Comparison of ENCODE assay signal across 21 mouse cellular contexts in genomic region chr5:148768346-148768745, GRCm38 (mm10).
DNase-seq lines count a peak whose midpoint lies in the region; ATAC-seq and TF ChIP-seq lines count a peak whose summit lies in the region.
"Had no signal": no experiment of that assay in that cellular context is flagged by ENCODE, and none has a peak within 500 bp of the region (broad histone marks: within the 10 kb centered on the region; RNA-seq: fewer than 3 reads in every experiment).

No protein-coding gene starts in this region.

- no peaks in the 10 kb centered on the region for H3K27me3 ChIP-seq in hindbrain, embryonic 10.5 days (ENCODE audit: insufficient read depth, poor library complexity, severe bottlenecking)
- no peaks in the 10 kb centered on the region for H3K27me3 ChIP-seq in hindbrain, embryonic 12.5 days
- no peaks in the 10 kb centered on the region for H3K27me3 ChIP-seq in kidney, postnatal 0 days (ENCODE audit: insufficient read depth, low read length)
- no peaks in the 10 kb centered on the region for H3K27me3 ChIP-seq in kidney, embryonic 14.5 days (ENCODE audit: control insufficient read depth, insufficient read depth, low read length)
- no peaks in the 10 kb centered on the region for H3K27me3 ChIP-seq in testis, adult 2 months (ENCODE audit: control insufficient read depth, insufficient read depth, low read length)
- H3K27me3 ChIP-seq: forebrain, embryonic 13.5 days; hindbrain, embryonic 15.5 days had no signal

- no peak for ATAC-seq in hindbrain, embryonic 12.5 days (ENCODE audit: low FRiP score)
- ATAC-seq in kidney, postnatal 0 days (replicated peaks; ENCODE audit: low FRiP score, low read depth), result no peak; the same call in 1 of the 2 replicates
- no peak for ATAC-seq in kidney, embryonic 14.5 days (ENCODE audit: low FRiP score, low TSS enrichment)
- ATAC-seq: CD4-positive, CD25-positive, alpha-beta regulatory T cell, adult 4 months; forebrain, embryonic 13.5 days; forebrain, embryonic 16.5 days had no signal

- 0 out of 2 replicates have a peak overlapping the region, but pooled peaks have one; percentile 16 for H3K27ac ChIP-seq in hindbrain, embryonic 10.5 days
- H3K27ac ChIP-seq in hindbrain, embryonic 12.5 days, result no peak overlapping the region
- no peak overlapping the region for H3K27ac ChIP-seq in kidney, postnatal 0 days
- no peak overlapping the region for H3K27ac ChIP-seq in kidney, embryonic 14.5 days (ENCODE audit: low read depth, low read length)
- H3K27ac ChIP-seq in testis, adult 2 months (ENCODE audit: control insufficient read depth, insufficient read depth, low read depth, low read length), result 0 out of 2 replicates have a peak overlapping the region, but pooled peaks have one; percentile 27
- H3K27ac ChIP-seq: forebrain, embryonic 10.5 days; forebrain, embryonic 13.5 days; heart, adult 2 months; hindbrain, embryonic 15.5 days had no signal

- TF ChIP-seq CTCF in kidney, postnatal 0 days (IDR thresholded peaks at IDR 0.05; ENCODE audit: low read depth), result no peak
- TF ChIP-seq CTCF in testis, adult 2 months (IDR thresholded peaks at IDR 0.05; ENCODE audit: control insufficient read depth, insufficient read depth, insufficient replicate concordance, low read depth, low read length), result no peak

- peaks cover 10% of the 10 kb centered on the region; the same call in 1 of the 2 replicates for H3K4me1 ChIP-seq in hindbrain, embryonic 10.5 days (replicated peaks)
- H3K4me1 ChIP-seq in hindbrain, embryonic 12.5 days, result peaks cover 7% of the 10 kb centered on the region; the same call in 1 of the 2 replicates
- H3K4me1 ChIP-seq in kidney, postnatal 0 days (replicated peaks; ENCODE audit: insufficient read depth, low read length), result no peaks in the 10 kb centered on the region
- 0 out of 2 replicates have a peak, but pooled peaks cover 9% of the 10 kb centered on the region for H3K4me1 ChIP-seq in kidney, embryonic 14.5 days (ENCODE audit: control insufficient read depth, insufficient read depth, low read length)
- H3K4me1 ChIP-seq in testis, adult 2 months (ENCODE audit: control insufficient read depth, insufficient read depth, low read length), result no peaks in the 10 kb centered on the region
- H3K4me1 ChIP-seq: forebrain, embryonic 10.5 days; hindbrain, embryonic 15.5 days had no signal

- no peak for TF ChIP-seq POLR2A in testis, adult 2 months (IDR thresholded peaks at IDR 0.05; ENCODE audit: control insufficient read depth, low read depth, low read length)

- no peak overlapping the region for H3K4me3 ChIP-seq in hindbrain, embryonic 10.5 days
- H3K4me3 ChIP-seq in hindbrain, embryonic 12.5 days, result no peak overlapping the region
- H3K4me3 ChIP-seq in kidney, postnatal 0 days (replicated peaks; ENCODE audit: low read depth, low read length), result no peak overlapping the region
- H3K4me3 ChIP-seq in kidney, embryonic 14.5 days (ENCODE audit: low read length), result no peak overlapping the region
- no peak overlapping the region for H3K4me3 ChIP-seq in testis, adult 2 months (ENCODE audit: control insufficient read depth, low read depth, low read length)
- H3K4me3 ChIP-seq: forebrain, embryonic 10.5 days; forebrain, embryonic 13.5 days; heart, adult 2 months; hindbrain, embryonic 15.5 days had no signal

- no peak overlapping the region for H3K4me2 ChIP-seq in hindbrain, embryonic 12.5 days (replicated peaks)
- no peak overlapping the region for H3K4me2 ChIP-seq in kidney, postnatal 0 days (ENCODE audit: low read length)
- no peak overlapping the region for H3K4me2 ChIP-seq in kidney, embryonic 14.5 days (replicated peaks; ENCODE audit: low read depth, low read length)
- H3K4me2 ChIP-seq: forebrain, embryonic 13.5 days; heart, embryonic 11.5 days; hindbrain, embryonic 15.5 days had no signal

- H3K9me3 ChIP-seq in hindbrain, embryonic 10.5 days, result peaks cover 3% of the 10 kb centered on the region; the same call in 1 of the 2 replicates
- H3K9me3 ChIP-seq in hindbrain, embryonic 12.5 days (replicated peaks), result no peaks in the 10 kb centered on the region
- H3K9me3 ChIP-seq in kidney, postnatal 0 days (replicated peaks; ENCODE audit: low read length), result no peaks in the 10 kb centered on the region
- H3K9me3 ChIP-seq in kidney, embryonic 14.5 days (ENCODE audit: control insufficient read depth, low read length), result no peaks in the 10 kb centered on the region
- H3K9me3 ChIP-seq: forebrain, embryonic 10.5 days; forebrain, embryonic 13.5 days; hindbrain, embryonic 15.5 days had no signal

- no peak for DNase-seq in hindbrain, embryonic 10.5 days (ENCODE audit: low spot score)
- DNase-seq in kidney, postnatal 0 days (ENCODE audit: low spot score), result peak; percentile 47
- DNase-seq in testis, postnatal 10 days (ENCODE audit: low spot score), result no peak
- DNase-seq in layer of hippocampus, postnatal 36 days, result no peak
- DNase-seq: adrenal gland, postnatal 10 days; adrenal gland, postnatal 36 days; cerebellum, adult 18-20 months; cerebellum, adult 9-10 months; cerebellum, postnatal 14 days; gastrocnemius, postnatal 10 days; gastrocnemius, postnatal 36 days; heart, adult 2 months had no signal

- H3K9ac ChIP-seq in hindbrain, embryonic 12.5 days, result no peak overlapping the region
- no peak overlapping the region for H3K9ac ChIP-seq in kidney, postnatal 0 days (ENCODE audit: low read depth, low read length)
- no peak overlapping the region for H3K9ac ChIP-seq in kidney, embryonic 14.5 days (ENCODE audit: low read depth, low read length)
- H3K9ac ChIP-seq: forebrain, embryonic 13.5 days; hindbrain, embryonic 15.5 days had no signal

- no peaks in the 10 kb centered on the region for H3K36me3 ChIP-seq in hindbrain, embryonic 10.5 days
- no peaks in the 10 kb centered on the region for H3K36me3 ChIP-seq in hindbrain, embryonic 12.5 days
- no peaks in the 10 kb centered on the region for H3K36me3 ChIP-seq in kidney, postnatal 0 days (ENCODE audit: insufficient read depth, low read length)
- H3K36me3 ChIP-seq in kidney, embryonic 14.5 days (ENCODE audit: control insufficient read depth, insufficient read depth, low read length), result no peaks in the 10 kb centered on the region
- no peaks in the 10 kb centered on the region for H3K36me3 ChIP-seq in testis, adult 2 months (ENCODE audit: control insufficient read depth, insufficient read depth, low read length)
- H3K36me3 ChIP-seq: forebrain, embryonic 10.5 days; hindbrain, embryonic 15.5 days had no signal

- WGBS in hindbrain, embryonic 10.5 days, result 71% methylated on average over 7 of the region's 7 CpGs
- 70% methylated on average over 7 of the region's 7 CpGs for WGBS in hindbrain, embryonic 12.5 days
- 23% methylated on average over 7 of the region's 7 CpGs for WGBS in kidney, postnatal 0 days
- WGBS in kidney, embryonic 14.5 days, result 21% methylated on average over 7 of the region's 7 CpGs

Comparison
In these comparisons a context has a peak if more than half of its experiments do, and no peak if none do; other contexts are left out.
1. H3K27ac ChIP-seq: peak in hindbrain, embryonic 10.5 days (single experiment) and testis, adult 2 months (single experiment); none in hindbrain, embryonic 12.5 days (single experiment), kidney, postnatal 0 days (single experiment) and kidney, embryonic 14.5 days (single experiment).